Comparison of ENCODE assay signal across 17 mouse cellular contexts in the genomic region with DNA sequence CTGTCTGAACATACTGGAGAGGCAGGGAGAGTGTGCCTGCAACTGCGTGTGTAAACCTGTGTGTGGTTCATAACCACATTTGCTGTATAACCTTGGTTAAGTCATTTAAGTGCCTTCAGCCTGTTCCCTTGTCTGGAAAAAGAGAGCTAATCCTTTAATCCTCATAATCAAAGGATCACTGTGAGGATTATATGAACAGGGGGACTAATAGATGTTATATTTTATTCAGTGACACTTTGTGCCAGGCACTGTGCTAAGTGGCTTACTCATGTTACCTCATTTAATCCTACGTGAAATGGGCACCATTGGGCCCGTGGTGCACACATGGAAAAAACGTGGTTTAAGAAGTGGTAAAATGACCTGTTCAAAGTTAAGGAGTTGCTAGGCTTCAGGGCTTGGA.
"Had no signal": no experiment of that assay in that cellular context is flagged by ENCODE, and none has a peak within 500 bp of the region (broad histone marks: within the 10 kb centered on the region; RNA-seq: fewer than 3 reads in every experiment).

No protein-coding gene starts in this region.

- H3K27me3 ChIP-seq: kidney, embryonic 15.5 days; limb, embryonic 15.5 days; midbrain, embryonic 12.5 days; midbrain, embryonic 15.5 days; neural tube, embryonic 12.5 days had no signal

- DNase-seq: kidney, adult 8-10 months; kidney, postnatal 10 days; kidney, postnatal 36 days; left cerebral cortex, postnatal 4 days; liver, postnatal 0 days; lung, embryonic 14.5 days; thymus, adult 18-20 months; thymus, postnatal 36 days had no signal

- H3K36me3 ChIP-seq: kidney, embryonic 15.5 days; limb, embryonic 15.5 days had no signal

- H3K4me3 ChIP-seq: kidney, embryonic 15.5 days; limb, embryonic 15.5 days; midbrain, embryonic 12.5 days; midbrain, embryonic 15.5 days; neural tube, embryonic 12.5 days had no signal

- H3K4me1 ChIP-seq: limb, embryonic 15.5 days; midbrain, embryonic 15.5 days; neural tube, embryonic 12.5 days had no signal

- ATAC-seq: liver, postnatal 0 days; lung, postnatal 0 days; midbrain, embryonic 15.5 days had no signal

- H3K9me3 ChIP-seq: kidney, embryonic 15.5 days; limb, embryonic 15.5 days; midbrain, embryonic 12.5 days; midbrain, embryonic 15.5 days; neural tube, embryonic 12.5 days had no signal

- H3K4me2 ChIP-seq: kidney, embryonic 15.5 days; limb, embryonic 15.5 days; liver, embryonic 11.5 days; lung, embryonic 14.5 days; midbrain, embryonic 12.5 days; midbrain, embryonic 15.5 days; neural tube, embryonic 12.5 days had no signal

- H3K27ac ChIP-seq: kidney, embryonic 15.5 days; limb, embryonic 15.5 days; liver, embryonic 14.5 days; macrophage; midbrain, embryonic 12.5 days; midbrain, embryonic 15.5 days; neural tube, embryonic 12.5 days had no signal

- H3K9ac ChIP-seq: kidney, embryonic 15.5 days; limb, embryonic 15.5 days; liver, embryonic 14.5 days; liver, postnatal 0 days; lung, embryonic 14.5 days; midbrain, embryonic 12.5 days; midbrain, embryonic 15.5 days; neural tube, embryonic 12.5 days had no signal
